Mouse (Mus musculus): ENCODE results near the gene Epb41. TPM values are rescaled to one million over a fixed set of nuclear protein-coding genes. Genes with fewer than 3 reads are reported as not detected.
A peak's percentile ranks its signal among the peaks of the same experiment; 100 is the strongest.

Gene Epb41
- polyA plus RNA-seq, 1 experiment from 2014 or later: 125 TPM

- no peaks in the 10 kb centered on the region for H3K27me3 ChIP-seq
- H3K4me3 ChIP-seq: peak overlapping the region; percentile 91
- no peaks in the 10 kb centered on the region for H3K9me3 ChIP-seq
- under 1% methylated on average over 20 of the region's 20 CpGs for WGBS
- H3K36me3 ChIP-seq: peaks cover 3% of the 10 kb centered on the region; the same call in 1 of the 2 replicates
- peaks cover 34% of the 10 kb centered on the region for H3K4me1 ChIP-seq
- no peak for ATAC-seq (ENCODE audit: insufficient number of reproducible peaks, insufficient read depth, low FRiP score, low TSS enrichment)
- H3K27ac ChIP-seq: peak overlapping the region; percentile 100
- H3K9ac ChIP-seq: peak overlapping the region; percentile 100
- H3K4me2 ChIP-seq (replicated peaks): peak overlapping the region; percentile 76
Observed at GRCm38 (mm10) chr4:131874169-131874536, 201.0 kb downstream of the Epb41 start.

Small RNA genes lying within 50 kb of the gene (microRNA-seq; reads per million reads assigned to microRNA genes)
- gene Gm27445: not detected

Other genes starting within 250 kb of the Epb41 start
- gene Ptpru, start 237.0 kb downstream of the Epb41 start, polyA plus RNA-seq (2016; fragmentation: Nextera tagmentation; extraction: Ambion mirVana): 38.1 and 39.2 TPM in 2 replicates
- gene Mecr, start 231.9 kb downstream of the Epb41 start, polyA plus RNA-seq (2016; fragmentation: Nextera tagmentation; extraction: Ambion mirVana): 48.4 and 50.4 TPM in 2 replicates
- 141 and 143 TPM in 2 replicates for gene Srsf4, start 201.7 kb downstream of the Epb41 start, polyA plus RNA-seq (2016; fragmentation: Nextera tagmentation; extraction: Ambion mirVana)
- gene Tmem200b, start 153.6 kb downstream of the Epb41 start, polyA plus RNA-seq (2016; fragmentation: Nextera tagmentation; extraction: Ambion mirVana): 4.7 and 5.5 TPM in 2 replicates
- not detected in 2 replicates for gene Gm10300, start 624 bp downstream of the Epb41 start, polyA plus RNA-seq (2016; fragmentation: Nextera tagmentation; extraction: Ambion mirVana)
- 0.51 and 0.52 TPM in 2 replicates for gene Oprd1, start 69.2 kb upstream of the Epb41 start, polyA plus RNA-seq (2016; fragmentation: Nextera tagmentation; extraction: Ambion mirVana)
- 131 and 140 TPM in 2 replicates for gene Ythdf2, start 137.0 kb upstream of the Epb41 start, polyA plus RNA-seq (2016; fragmentation: Nextera tagmentation; extraction: Ambion mirVana)
- 43.0 and 43.3 TPM in 2 replicates for gene Gmeb1, start 186.3 kb upstream of the Epb41 start, polyA plus RNA-seq (2016; fragmentation: Nextera tagmentation; extraction: Ambion mirVana)
- 51.7 and 54.3 TPM in 2 replicates for gene Taf12, start 199.1 kb upstream of the Epb41 start, polyA plus RNA-seq (2016; fragmentation: Nextera tagmentation; extraction: Ambion mirVana)
- gene Rab42, start 228.1 kb upstream of the Epb41 start, polyA plus RNA-seq (2016; fragmentation: Nextera tagmentation; extraction: Ambion mirVana): 1.4 and 1.8 TPM in 2 replicates